Mouse (Mus musculus): ENCODE measurements at regions not wholly inside any gene's neighbourhood (a gene's known extent, or its start where the extent isn't known, plus 50 kb on each side); places are given as distances from the start of the nearest gene placed in this dataset.
A peak's percentile ranks its signal among the peaks of the same experiment; 100 is the strongest.
"Not testable (repeated sequence)": the region's sequence is repeated elsewhere in the genome, so short reads cannot be mapped to it uniquely, and the experiment has no call there.

GRCm38 (mm10) chr4:153177496-153177895 is 305.1 kb downstream of the Ajap1 start:
- no peak overlapping the region for H3K9ac ChIP-seq (replicated peaks; ENCODE audit: low read length)
- H3K4me2 ChIP-seq (replicated peaks; ENCODE audit: low read depth, low read length), result no peak overlapping the region
- peaks cover 8% of the 10 kb centered on the region; the same call in 1 of the 2 replicates for H3K4me1 ChIP-seq (ENCODE audit: insufficient read depth, low read length)
- H3K27me3 ChIP-seq (ENCODE audit: insufficient read depth, low read length), result no peaks in the 10 kb centered on the region
- H3K36me3 ChIP-seq (ENCODE audit: insufficient read depth, low read length), result no peaks in the 10 kb centered on the region
- no peak overlapping the region for H3K4me3 ChIP-seq (ENCODE audit: low read length)
- H3K9me3 ChIP-seq (ENCODE audit: low read length), result peaks cover 7% of the 10 kb centered on the region; the same call in 1 of the 2 replicates
- WGBS, result 92% methylated on average over 9 of the region's 9 CpGs
- no peak for ATAC-seq (ENCODE audit: low FRiP score, low TSS enrichment)
- no peak overlapping the region for H3K27ac ChIP-seq (ENCODE audit: low read length)

DNA sequence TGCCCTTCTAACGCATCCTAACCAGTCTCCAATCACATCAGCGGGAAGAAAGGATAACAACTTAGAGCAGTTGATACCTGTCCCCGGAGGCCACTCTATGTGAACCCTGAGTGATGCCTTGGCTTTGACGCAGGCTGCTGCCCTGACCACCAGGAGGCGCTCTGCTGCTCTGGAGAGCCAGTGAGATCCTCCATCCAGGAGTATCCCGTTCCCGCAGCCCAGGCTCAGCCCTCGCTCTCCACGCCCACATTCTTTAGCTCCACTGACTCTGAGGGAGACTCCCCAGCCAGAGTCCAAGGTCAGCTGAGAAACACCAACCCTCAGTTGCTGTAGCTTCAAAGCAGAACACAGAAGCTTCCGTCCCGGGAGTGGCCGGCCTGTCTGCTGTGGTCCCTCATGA is 307.0 kb downstream of the Ajap1 start:
- ATAC-seq (ENCODE audit: low FRiP score, low TSS enrichment), result peak; percentile 94
- peak overlapping the region; percentile 0; the same call in 1 of the 2 replicates for H3K4me2 ChIP-seq (replicated peaks; ENCODE audit: low read depth, low read length)
- peaks cover 7% of the 10 kb centered on the region; the same call in 1 of the 2 replicates for H3K9me3 ChIP-seq (ENCODE audit: low read length)
- H3K27me3 ChIP-seq (ENCODE audit: insufficient read depth, low read length), result no peaks in the 10 kb centered on the region
- H3K36me3 ChIP-seq (ENCODE audit: insufficient read depth, low read length), result no peaks in the 10 kb centered on the region
- WGBS, result 4% methylated on average over 12 of the region's 12 CpGs
- H3K9ac ChIP-seq (replicated peaks; ENCODE audit: low read length), result no peak overlapping the region
- peaks cover 8% of the 10 kb centered on the region; the same call in 1 of the 2 replicates for H3K4me1 ChIP-seq (ENCODE audit: insufficient read depth, low read length)
- no peak overlapping the region for H3K4me3 ChIP-seq (ENCODE audit: low read length)
- H3K27ac ChIP-seq (ENCODE audit: low read length), result peak overlapping the region; percentile 20; the same call in 1 of the 2 replicates

DNA sequence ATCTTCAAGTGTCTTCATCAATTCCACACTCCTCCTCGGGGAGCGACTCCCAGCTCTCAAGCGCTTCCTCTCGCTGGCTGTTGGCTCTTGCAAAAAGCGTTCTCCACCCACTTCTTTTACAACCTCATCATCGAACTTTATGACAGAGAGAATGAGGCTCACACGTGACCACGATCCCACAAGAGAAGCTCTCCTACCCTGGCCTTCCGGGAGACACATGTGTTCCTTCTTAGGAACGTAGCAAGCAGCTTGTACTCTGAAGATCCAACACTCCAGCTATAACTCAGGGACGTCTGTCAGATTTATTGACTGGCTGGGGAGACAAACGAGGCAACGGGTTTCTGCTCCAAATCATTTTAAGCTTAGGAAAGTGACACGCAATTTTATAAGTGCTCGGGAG is 307.5 kb downstream of the Ajap1 start:
- no peak overlapping the region for H3K27ac ChIP-seq (ENCODE audit: low read length)
- WGBS, result 25% methylated on average over 15 of the region's 15 CpGs
- no peak overlapping the region for H3K4me3 ChIP-seq (ENCODE audit: low read length)
- no peaks in the 10 kb centered on the region for H3K27me3 ChIP-seq (ENCODE audit: insufficient read depth, low read length)
- H3K4me1 ChIP-seq (ENCODE audit: insufficient read depth, low read length), result peaks cover 11% of the 10 kb centered on the region
- H3K9me3 ChIP-seq (ENCODE audit: low read length), result peaks cover 7% of the 10 kb centered on the region; the same call in 1 of the 2 replicates
- peak overlapping the region; percentile 0; the same call in 1 of the 2 replicates for H3K4me2 ChIP-seq (replicated peaks; ENCODE audit: low read depth, low read length)
- no peaks in the 10 kb centered on the region for H3K36me3 ChIP-seq (ENCODE audit: insufficient read depth, low read length)
- no peak overlapping the region for H3K9ac ChIP-seq (replicated peaks; ENCODE audit: low read length)
- ATAC-seq (ENCODE audit: low FRiP score, low TSS enrichment), result peak; percentile 33; the same call in 1 of the 2 replicates

GRCm38 (mm10) chr4:153169991-153170390 is 312.6 kb downstream of the Ajap1 start:
- Histone ChIP-seq H3K4me3 (ENCODE audit: low read length) (no peak overlapping the region), H3K27me3 (ENCODE audit: insufficient read depth, low read length) (no peaks in the 10 kb centered on the region), H3K4me1 (ENCODE audit: insufficient read depth, low read length) (peaks cover 5% of the 10 kb centered on the region), H3K36me3 (ENCODE audit: insufficient read depth, low read length) (no peaks in the 10 kb centered on the region), H3K4me2 (replicated peaks; ENCODE audit: low read depth, low read length) (no peak overlapping the region), H3K9me3 (ENCODE audit: low read length) (peaks cover 12% of the 10 kb centered on the region; the same call in 1 of the 2 replicates), H3K27ac (ENCODE audit: low read length) (no peak overlapping the region), H3K9ac (replicated peaks; ENCODE audit: low read length) (no peak overlapping the region)
- 50% methylated on average over 9 of the region's 9 CpGs for WGBS
- ATAC-seq (ENCODE audit: low FRiP score, low TSS enrichment), result no peak

DNA sequence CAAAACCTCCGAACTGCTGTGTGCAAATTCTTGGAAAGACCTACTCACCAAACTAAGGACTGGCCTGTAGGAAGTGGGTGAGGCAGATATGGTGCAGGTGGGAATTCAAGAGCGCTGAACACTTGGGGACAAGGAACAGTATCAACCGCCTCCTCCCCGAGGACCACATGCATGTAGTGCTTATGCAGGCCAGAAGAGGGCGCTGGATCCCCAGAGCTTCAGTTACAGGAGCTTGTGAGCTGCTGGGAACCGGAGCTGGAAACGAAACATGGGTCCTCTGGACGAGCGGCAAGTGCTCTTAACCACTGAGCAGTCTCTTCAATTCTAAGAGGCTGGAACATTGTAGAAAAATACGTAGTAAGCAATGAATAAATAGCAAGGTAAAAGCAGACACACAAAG is 317.8 kb downstream of the Ajap1 start:
- Histone ChIP-seq H3K4me2 (replicated peaks; ENCODE audit: low read depth, low read length) (no peak overlapping the region), H3K36me3 (ENCODE audit: insufficient read depth, low read length) (no peaks in the 10 kb centered on the region), H3K27me3 (ENCODE audit: insufficient read depth, low read length) (no peaks in the 10 kb centered on the region), H3K27ac (ENCODE audit: low read length) (no peak overlapping the region), H3K4me1 (ENCODE audit: insufficient read depth, low read length) (no peaks in the 10 kb centered on the region), H3K9me3 (ENCODE audit: low read length) (peaks cover 8% of the 10 kb centered on the region; the same call in 1 of the 2 replicates), H3K9ac (replicated peaks; ENCODE audit: low read length) (no peak overlapping the region), H3K4me3 (ENCODE audit: low read length) (no peak overlapping the region)
- no peak for ATAC-seq (ENCODE audit: low FRiP score, low TSS enrichment)
- 88% methylated on average over 10 of the region's 10 CpGs for WGBS

DNA sequence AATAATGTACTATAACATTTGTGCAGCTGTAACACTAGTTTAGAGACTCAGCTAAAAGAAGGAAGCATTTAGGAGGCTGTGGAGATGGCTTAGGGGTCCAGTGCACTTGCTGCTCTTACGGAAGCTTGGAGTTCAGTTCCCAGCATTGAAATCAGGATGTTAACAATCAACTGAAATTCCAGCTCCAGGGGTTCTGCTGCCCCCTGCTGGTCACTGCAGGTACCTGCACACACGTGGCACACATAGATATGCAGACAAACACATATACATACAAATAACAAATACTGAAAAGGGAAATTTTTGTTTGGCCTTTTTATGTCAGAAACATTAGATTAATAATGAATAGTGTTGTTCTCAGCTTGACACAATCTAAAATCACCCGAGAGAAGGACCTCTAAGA is 322.5 kb downstream of the Ajap1 start:
- WGBS, result 92% methylated on average over 3 of the region's 3 CpGs
- Histone ChIP-seq H3K27ac (ENCODE audit: low read length) (no peak overlapping the region), H3K27me3 (ENCODE audit: insufficient read depth, low read length) (no peaks in the 10 kb centered on the region), H3K9ac (replicated peaks; ENCODE audit: low read length) (no peak overlapping the region), H3K4me1 (ENCODE audit: insufficient read depth, low read length) (no peaks in the 10 kb centered on the region), H3K9me3 (ENCODE audit: low read length) (peaks cover 7% of the 10 kb centered on the region; the same call in 1 of the 2 replicates), H3K4me2 (replicated peaks; ENCODE audit: low read depth, low read length) (no peak overlapping the region), H3K4me3 (ENCODE audit: low read length) (no peak overlapping the region), H3K36me3 (ENCODE audit: insufficient read depth, low read length) (no peaks in the 10 kb centered on the region)
- ATAC-seq (ENCODE audit: low FRiP score, low TSS enrichment), result no peak

GRCm38 (mm10) chr4:153157572-153157971 is 325.0 kb downstream of the Ajap1 start:
- whole genome bisulfite sequencing, result 91% methylated on average over 3 of the region's 3 CpGs

GRCm38 (mm10) chr4:153152923-153153322 is 329.7 kb downstream of the Ajap1 start:
- not testable (repeated sequence) for H3K4me3 ChIP-seq (ENCODE audit: low read length); H3K27me3 ChIP-seq (ENCODE audit: insufficient read depth, low read length); ATAC-seq (ENCODE audit: low FRiP score, low TSS enrichment); H3K9ac ChIP-seq (replicated peaks; ENCODE audit: low read length); H3K4me2 ChIP-seq (replicated peaks; ENCODE audit: low read depth, low read length); H3K4me1 ChIP-seq (ENCODE audit: insufficient read depth, low read length); H3K9me3 ChIP-seq (ENCODE audit: low read length); H3K36me3 ChIP-seq (ENCODE audit: insufficient read depth, low read length); H3K27ac ChIP-seq (ENCODE audit: low read length)

More at GRCm38 (mm10) chr4:153157572-153157971, 325.0 kb downstream of the Ajap1 start:
- H3K27me3 ChIP-seq (ENCODE audit: insufficient read depth, low read length), result no peaks in the 10 kb centered on the region
- peaks cover 7% of the 10 kb centered on the region; the same call in 1 of the 2 replicates for H3K9me3 ChIP-seq (ENCODE audit: low read length)
- no peak for ATAC-seq (ENCODE audit: low FRiP score, low TSS enrichment)
- H3K4me3 ChIP-seq (ENCODE audit: low read length), result no peak overlapping the region
- H3K27ac ChIP-seq (ENCODE audit: low read length), result no peak overlapping the region
- H3K4me1 ChIP-seq (ENCODE audit: insufficient read depth, low read length), result no peaks in the 10 kb centered on the region
- no peak overlapping the region for H3K9ac ChIP-seq (replicated peaks; ENCODE audit: low read length)
- H3K4me2 ChIP-seq (replicated peaks; ENCODE audit: low read depth, low read length), result no peak overlapping the region
- H3K36me3 ChIP-seq (ENCODE audit: insufficient read depth, low read length), result no peaks in the 10 kb centered on the region

DNA sequence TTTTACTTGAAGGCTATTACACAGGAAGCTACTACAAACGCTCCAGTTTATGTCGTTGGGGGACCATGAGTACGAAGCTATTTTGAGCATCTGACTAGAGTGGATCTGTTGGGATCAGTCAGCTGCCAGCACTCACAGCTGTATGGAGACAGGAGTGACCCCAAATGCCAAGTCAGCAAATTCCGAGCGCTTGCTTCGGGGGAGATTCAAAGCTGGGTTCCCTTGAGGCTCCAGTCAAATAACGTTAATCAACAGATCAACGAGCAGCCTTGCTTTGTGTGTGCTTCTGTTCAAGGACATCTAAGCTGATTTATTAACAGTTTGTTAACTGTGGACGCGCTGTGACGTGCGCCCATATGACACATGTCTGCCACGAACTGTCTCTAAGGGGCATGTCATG is 349.5 kb downstream of the Ajap1 start:
- Histone ChIP-seq H3K27me3 (ENCODE audit: insufficient read depth, low read length) (no peaks in the 10 kb centered on the region), H3K27ac (ENCODE audit: low read length) (no peak overlapping the region), H3K36me3 (ENCODE audit: insufficient read depth, low read length) (no peaks in the 10 kb centered on the region), H3K4me2 (replicated peaks; ENCODE audit: low read depth, low read length) (no peak overlapping the region), H3K9me3 (ENCODE audit: low read length) (peaks cover 14% of the 10 kb centered on the region; the same call in 1 of the 2 replicates), H3K9ac (replicated peaks; ENCODE audit: low read length) (no peak overlapping the region), H3K4me1 (ENCODE audit: insufficient read depth, low read length) (0 out of 2 replicates have a peak, but pooled peaks cover 6% of the 10 kb centered on the region), H3K4me3 (ENCODE audit: low read length) (no peak overlapping the region)
- 51% methylated on average over 13 of the region's 13 CpGs for WGBS
- peak; percentile 57 for ATAC-seq (ENCODE audit: low FRiP score, low TSS enrichment)

- H3K4me1 ChIP-seq (ENCODE audit: insufficient read depth, low read length), result 0 out of 2 replicates have a peak, but pooled peaks cover 6% of the 10 kb centered on the region
- no peak overlapping the region for H3K27ac ChIP-seq (ENCODE audit: low read length)
- no peak for ATAC-seq (ENCODE audit: low FRiP score, low TSS enrichment)
- no peak overlapping the region for H3K4me3 ChIP-seq (ENCODE audit: low read length)
- WGBS, result 88% methylated on average over 2 of the region's 2 CpGs
- no peaks in the 10 kb centered on the region for H3K36me3 ChIP-seq (ENCODE audit: insufficient read depth, low read length)
- H3K4me2 ChIP-seq (replicated peaks; ENCODE audit: low read depth, low read length), result no peak overlapping the region
- peaks cover 14% of the 10 kb centered on the region for H3K9me3 ChIP-seq (ENCODE audit: low read length)
- H3K27me3 ChIP-seq (ENCODE audit: insufficient read depth, low read length), result no peaks in the 10 kb centered on the region
- H3K9ac ChIP-seq (replicated peaks; ENCODE audit: low read length), result no peak overlapping the region
Observed at GRCm38 (mm10) chr4:153129345-153129744, 353.3 kb downstream of the Ajap1 start.

Measured in kidney, embryonic 16.5 days (tissue).